Mouse (Mus musculus): ENCODE data around the gene Apmap. TPM values are rescaled to one million over a fixed set of nuclear protein-coding genes. Genes with fewer than 3 reads are reported as not detected.
A peak's percentile ranks its signal among the peaks of the same experiment; 100 is the strongest.

Apmap gene
- polyA plus RNA-seq, 1 experiment from 2014 or later, result 28.4 TPM

- no peak overlapping the region for H3K4me3 ChIP-seq
- no peaks in the 10 kb centered on the region for H3K4me1 ChIP-seq
- no peaks in the 10 kb centered on the region for H3K9me3 ChIP-seq
- 70% methylated on average over 8 of the region's 8 CpGs for WGBS
- H3K36me3 ChIP-seq, result no peaks in the 10 kb centered on the region
- no peak overlapping the region for H3K27ac ChIP-seq
- H3K9ac ChIP-seq, result no peak overlapping the region
- no peaks in the 10 kb centered on the region for H3K27me3 ChIP-seq
- no peak overlapping the region for H3K4me2 ChIP-seq (replicated peaks)
- 0 out of 2 replicates have a peak, but pooled peaks have one; percentile 36 for ATAC-seq (ENCODE audit: low FRiP score, low read depth)
Measured at GRCm38 (mm10) chr2:150643726-150644415, 35.5 kb upstream of the Apmap start.

- H3K9ac ChIP-seq, result no peak overlapping the region
- H3K27ac ChIP-seq, result no peak overlapping the region
- no peaks in the 10 kb centered on the region for H3K9me3 ChIP-seq
- ATAC-seq (ENCODE audit: low FRiP score, low read depth), result no peak
- no peaks in the 10 kb centered on the region for H3K27me3 ChIP-seq
- no peak overlapping the region for H3K4me2 ChIP-seq (replicated peaks)
- no peaks in the 10 kb centered on the region for H3K4me1 ChIP-seq
- H3K4me3 ChIP-seq, result no peak overlapping the region
- 87% methylated on average over 1 of the region's 1 CpGs for WGBS
- no peaks in the 10 kb centered on the region for H3K36me3 ChIP-seq
Measured at GRCm38 (mm10) chr2:150643166-150643565, 34.8 kb upstream of the Apmap start.

- H3K4me1 ChIP-seq, result no peaks in the 10 kb centered on the region
- H3K9me3 ChIP-seq, result peaks cover 3% of the 10 kb centered on the region; the same call in 1 of the 2 replicates
- H3K27me3 ChIP-seq, result no peaks in the 10 kb centered on the region
- no peak overlapping the region for H3K9ac ChIP-seq
- H3K36me3 ChIP-seq, result no peaks in the 10 kb centered on the region
- H3K4me2 ChIP-seq (replicated peaks), result no peak overlapping the region
- no peak overlapping the region for H3K4me3 ChIP-seq
- no peak overlapping the region for H3K27ac ChIP-seq
- ATAC-seq (ENCODE audit: low FRiP score, low read depth), result no peak
- 46% methylated on average over 2 of the region's 2 CpGs for WGBS
Measured at GRCm38 (mm10) chr2:150638370-150638733, 30.0 kb upstream of the Apmap start.

- Histone ChIP-seq H3K9ac (no peak overlapping the region), H3K9me3 (peaks cover 3% of the 10 kb centered on the region; the same call in 1 of the 2 replicates), H3K4me2 (replicated peaks) (no peak overlapping the region), H3K4me3 (no peak overlapping the region), H3K36me3 (no peaks in the 10 kb centered on the region), H3K27me3 (no peaks in the 10 kb centered on the region), H3K27ac (no peak overlapping the region), H3K4me1 (no peaks in the 10 kb centered on the region)
- WGBS, result 61% methylated on average over 6 of the region's 6 CpGs
- ATAC-seq (ENCODE audit: low FRiP score, low read depth), result no peak
Measured at GRCm38 (mm10) chr2:150637702-150638369, 29.5 kb upstream of the Apmap start.

- H3K4me3 ChIP-seq, result no peak overlapping the region
- H3K9me3 ChIP-seq, result peaks cover 3% of the 10 kb centered on the region; the same call in 1 of the 2 replicates
- H3K4me2 ChIP-seq (replicated peaks), result no peak overlapping the region
- no peaks in the 10 kb centered on the region for H3K27me3 ChIP-seq
- no peak for ATAC-seq (ENCODE audit: low FRiP score, low read depth)
- 65% methylated on average over 3 of the region's 3 CpGs for WGBS
- H3K9ac ChIP-seq, result no peak overlapping the region
- H3K36me3 ChIP-seq, result no peaks in the 10 kb centered on the region
- no peak overlapping the region for H3K27ac ChIP-seq
- no peaks in the 10 kb centered on the region for H3K4me1 ChIP-seq
Measured at GRCm38 (mm10) chr2:150635877-150636446, 27.6 kb upstream of the Apmap start.

- no peaks in the 10 kb centered on the region for H3K27me3 ChIP-seq
- 88% methylated on average over 4 of the region's 4 CpGs for WGBS
- no peak for ATAC-seq (ENCODE audit: low FRiP score, low read depth)
Measured at GRCm38 (mm10) chr2:150629255-150629654, 20.9 kb upstream of the Apmap start.

GRCm38 (mm10) chr2:150627140-150627539 lies 18.8 kb upstream of the Apmap start:
- H3K4me1 ChIP-seq, result 0 out of 2 replicates have a peak, but pooled peaks cover 5% of the 10 kb centered on the region
- H3K4me3 ChIP-seq, result no peak overlapping the region
- no peak overlapping the region for H3K4me2 ChIP-seq (replicated peaks)
- no peaks in the 10 kb centered on the region for H3K9me3 ChIP-seq
- no peaks in the 10 kb centered on the region for H3K36me3 ChIP-seq
- ATAC-seq (ENCODE audit: low FRiP score, low read depth), result no peak
- H3K9ac ChIP-seq, result no peak overlapping the region
- H3K27ac ChIP-seq, result no peak overlapping the region
- no peaks in the 10 kb centered on the region for H3K27me3 ChIP-seq
- WGBS, result 69% methylated on average over 6 of the region's 6 CpGs

More at GRCm38 (mm10) chr2:150629255-150629654, 20.9 kb upstream of the Apmap start:
- Histone ChIP-seq H3K9me3 (peaks cover 3% of the 10 kb centered on the region; the same call in 1 of the 2 replicates), H3K27ac (no peak overlapping the region), H3K4me2 (replicated peaks) (no peak overlapping the region), H3K9ac (no peak overlapping the region), H3K4me1 (0 out of 2 replicates have a peak, but pooled peaks cover 5% of the 10 kb centered on the region), H3K36me3 (no peaks in the 10 kb centered on the region), H3K4me3 (no peak overlapping the region)

- Histone ChIP-seq H3K4me3 (no peak overlapping the region), H3K27ac (no peak overlapping the region), H3K36me3 (no peaks in the 10 kb centered on the region), H3K4me1 (0 out of 2 replicates have a peak, but pooled peaks cover 5% of the 10 kb centered on the region), H3K9ac (no peak overlapping the region), H3K9me3 (no peaks in the 10 kb centered on the region), H3K27me3 (no peaks in the 10 kb centered on the region), H3K4me2 (replicated peaks) (no peak overlapping the region)
- no peak for ATAC-seq (ENCODE audit: low FRiP score, low read depth)
- WGBS, result 83% methylated on average over 8 of the region's 8 CpGs
Measured at GRCm38 (mm10) chr2:150624926-150625325, 16.6 kb upstream of the Apmap start.

GRCm38 (mm10) chr2:150623957-150624356 lies 15.6 kb upstream of the Apmap start:
- Histone ChIP-seq H3K36me3 (no peaks in the 10 kb centered on the region), H3K4me1 (0 out of 2 replicates have a peak, but pooled peaks cover 9% of the 10 kb centered on the region), H3K27ac (no peak overlapping the region), H3K27me3 (no peaks in the 10 kb centered on the region), H3K9me3 (no peaks in the 10 kb centered on the region), H3K4me3 (no peak overlapping the region), H3K9ac (no peak overlapping the region), H3K4me2 (replicated peaks) (no peak overlapping the region)
- no peak for ATAC-seq (ENCODE audit: low FRiP score, low read depth)
- 86% methylated on average over 3 of the region's 3 CpGs for WGBS

GRCm38 (mm10) chr2:150621698-150622097 lies 13.3 kb upstream of the Apmap start:
- no peak overlapping the region for H3K9ac ChIP-seq
- no peak overlapping the region for H3K27ac ChIP-seq
- no peak for ATAC-seq (ENCODE audit: low FRiP score, low read depth)
- 0 out of 2 replicates have a peak, but pooled peaks cover 7% of the 10 kb centered on the region for H3K4me1 ChIP-seq
- H3K4me3 ChIP-seq, result no peak overlapping the region
- no peaks in the 10 kb centered on the region for H3K9me3 ChIP-seq
- 70% methylated on average over 3 of the region's 3 CpGs for WGBS
- H3K27me3 ChIP-seq, result no peaks in the 10 kb centered on the region
- H3K4me2 ChIP-seq (replicated peaks), result no peak overlapping the region
- no peaks in the 10 kb centered on the region for H3K36me3 ChIP-seq

- Histone ChIP-seq H3K9ac (no peak overlapping the region), H3K4me3 (no peak overlapping the region), H3K4me1 (peaks cover 14% of the 10 kb centered on the region), H3K36me3 (no peaks in the 10 kb centered on the region), H3K27me3 (0 out of 2 replicates have a peak, but pooled peaks cover 2% of the 10 kb centered on the region), H3K27ac (no peak overlapping the region), H3K9me3 (no peaks in the 10 kb centered on the region), H3K4me2 (replicated peaks) (no peak overlapping the region)
- no peak for ATAC-seq (ENCODE audit: low FRiP score, low read depth)
- WGBS, result 80% methylated on average over 3 of the region's 3 CpGs
Measured at GRCm38 (mm10) chr2:150610097-150610496, 1.7 kb upstream of the Apmap start.

- H3K4me3 ChIP-seq, result peak overlapping the region; percentile 93
- no peaks in the 10 kb centered on the region for H3K9me3 ChIP-seq
- no peaks in the 10 kb centered on the region for H3K36me3 ChIP-seq
- H3K27me3 ChIP-seq, result 0 out of 2 replicates have a peak, but pooled peaks cover 2% of the 10 kb centered on the region
- H3K4me2 ChIP-seq (replicated peaks), result peak overlapping the region; percentile 90
- H3K9ac ChIP-seq, result peak overlapping the region; percentile 89
- no peak overlapping the region for H3K27ac ChIP-seq
- H3K4me1 ChIP-seq, result peaks cover 14% of the 10 kb centered on the region
- peak; percentile 66 for ATAC-seq (ENCODE audit: low FRiP score, low read depth)
- WGBS, result 2% methylated on average over 10 of the region's 10 CpGs
Measured at GRCm38 (mm10) chr2:150608872-150609560, 649 bp upstream of the Apmap start.

All from limb, embryonic 13.5 days (tissue).